Mouse (Mus musculus) adrenal gland, postnatal 14 days (tissue): Measurements from ENCODE around the gene Pom121. TPM values are rescaled to one million over a fixed set of nuclear protein-coding genes. Genes with fewer than 3 reads are reported as not detected.

ENCODE experiments used
- DNase-seq: peaks from one replicate; pipeline ENCODE4 v3.0.0; 2021; ENCODE audit warnings: mixed read lengths
- long read RNA-seq, 2 experiments: library from polyadenylated mRNA; stranded (forward); transcript quantifications; one replicate each; pipeline ENCODE4 v2.0.0; 2021
- total RNA-seq: library from RNA; stranded (reverse); gene quantifications from 2 replicates; pipeline ENCODE4 v1.2.3, GENCODE M21; 2021

Pom121 gene
- total RNA-seq, result 26.0 and 28.2 TPM in 2 replicates
- long read RNA-seq, experiment 1, full-length matches to known transcripts, result 1 of 11 reads
- long read RNA-seq, experiment 1, partial matches to known transcripts, result 7 of 11 reads
- long read RNA-seq, experiment 1, other reads (novel, unspliced or antisense), result 3 of 11 reads
- long read RNA-seq, experiment 2, partial matches to known transcripts, result 2 of 2 reads
- long read RNA-seq, experiment 2, other reads (novel, unspliced or antisense), result 0 of 2 reads

DNA sequence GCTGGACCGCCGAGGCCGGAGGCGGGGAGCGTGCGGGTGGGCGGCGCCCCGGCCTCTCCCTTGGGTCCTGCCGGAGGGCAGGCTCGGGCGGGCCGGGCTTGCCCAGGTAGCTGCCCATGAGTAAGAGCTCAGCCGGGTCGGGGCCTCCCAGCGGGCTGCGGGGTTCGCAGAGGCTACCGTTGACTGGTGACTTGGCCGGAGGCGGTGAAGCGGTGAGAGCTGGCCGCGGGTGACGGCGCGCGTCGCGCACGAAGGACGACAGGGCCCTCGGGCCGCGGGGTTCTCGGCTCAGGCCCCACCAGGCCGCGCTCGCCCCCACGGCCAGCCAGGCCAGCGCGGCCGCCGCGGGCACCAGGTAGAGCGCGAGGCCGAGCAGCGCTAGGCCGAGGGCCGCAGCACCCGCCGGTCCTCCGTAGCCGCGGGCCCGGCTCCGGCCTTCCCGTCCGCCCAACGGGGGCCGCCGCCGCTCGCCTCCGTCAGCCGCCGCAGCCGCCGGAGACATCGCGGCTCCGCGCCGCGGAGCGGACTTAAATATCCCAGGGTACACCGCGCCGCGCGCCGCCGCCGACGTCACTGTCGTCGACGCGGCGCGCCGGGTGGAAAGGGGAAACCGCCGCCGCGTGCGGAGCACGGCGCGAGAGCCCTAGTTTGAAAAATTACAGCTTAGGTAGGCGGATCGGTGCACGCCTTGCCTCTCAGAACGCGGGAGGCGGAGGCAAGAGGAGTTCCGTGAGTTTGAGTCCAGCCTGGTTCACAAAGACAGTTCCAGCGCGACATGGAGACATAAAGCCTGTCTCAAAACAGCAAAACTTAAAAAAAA lies at the start of gene Pom121:
Gene Pom121, minus strand, starts transcription at position 543 of the 820 bp plus-strand sequence.
- DNase-seq, result peak; percentile 91

GRCm38 (mm10) chr5:135442430-135442829 lies 48.1 kb upstream of the Pom121 start:
- DNase-seq, result peak; percentile 54

DNA sequence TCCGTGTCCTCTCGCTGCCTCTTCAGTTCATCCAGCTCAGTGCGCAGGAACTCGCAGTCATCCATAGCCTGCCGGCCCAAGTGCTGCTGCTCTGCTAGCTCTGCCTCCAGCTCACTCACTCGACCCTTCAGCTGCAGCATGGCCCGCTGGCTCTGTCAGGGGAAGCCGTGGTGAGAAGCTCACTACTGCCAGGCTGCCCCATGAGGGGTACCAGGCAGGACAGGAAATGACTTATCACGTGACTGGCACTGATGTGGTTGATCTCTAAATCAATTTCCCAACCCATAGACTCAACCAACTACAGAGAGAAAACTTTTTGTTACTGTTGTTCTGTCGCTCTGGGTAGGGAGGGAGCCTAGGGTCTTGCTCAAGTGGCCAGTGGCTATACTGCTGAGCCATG lies 40.7 kb upstream of the Pom121 start:
- DNase-seq, result no peak

GRCm38 (mm10) chr5:135433861-135434260 lies 39.5 kb upstream of the Pom121 start:
- DNase-seq, result no peak

GRCm38 (mm10) chr5:135431111-135431510 lies 36.8 kb upstream of the Pom121 start:
- DNase-seq, result peak; percentile 47

GRCm38 (mm10) chr5:135428786-135429185 lies 34.4 kb upstream of the Pom121 start:
- DNase-seq, result peak; percentile 43

DNA sequence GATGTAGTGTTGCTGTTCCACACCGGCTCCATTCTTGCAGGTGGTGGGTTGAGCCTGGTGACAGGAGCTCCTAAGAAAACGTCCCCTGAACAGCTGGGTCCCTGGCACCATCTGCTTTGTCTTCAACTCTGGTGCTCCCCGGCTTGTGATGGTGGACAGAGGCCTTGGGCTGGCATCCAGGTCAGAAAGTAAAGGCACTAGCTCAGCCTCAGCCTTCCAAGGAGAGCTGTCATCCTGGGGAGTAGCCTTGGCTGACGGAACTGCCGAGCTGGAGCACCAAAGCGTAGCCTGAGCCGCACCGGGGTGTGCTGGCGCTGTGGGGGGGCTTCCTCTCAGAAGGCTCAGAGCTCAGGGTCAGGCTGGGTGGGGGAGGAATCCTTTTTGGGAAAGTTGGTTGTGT lies 15.9 kb upstream of the Pom121 start:
- peak; percentile 74 for DNase-seq

DNA sequence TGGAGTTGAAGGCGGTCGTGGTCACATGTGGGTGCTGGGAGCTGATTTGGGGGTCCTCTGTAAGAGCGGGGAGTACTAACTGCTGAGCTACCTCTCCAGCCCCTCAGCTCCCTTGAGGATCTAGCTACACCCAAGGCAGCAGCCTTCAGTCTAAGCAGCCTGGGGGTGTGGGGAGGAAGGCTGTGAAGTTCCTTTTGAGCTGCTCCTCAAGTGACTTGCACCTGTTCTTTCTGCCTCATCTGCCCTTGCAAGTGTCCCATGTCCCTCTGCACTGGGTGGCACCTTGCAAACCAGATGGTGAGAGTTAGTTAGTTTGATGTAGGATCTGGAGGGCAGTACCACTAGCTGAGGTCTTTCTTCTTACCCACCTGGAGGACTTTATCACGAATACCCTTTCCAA lies 13.8 kb upstream of the Pom121 start:
- no peak for DNase-seq

DNA sequence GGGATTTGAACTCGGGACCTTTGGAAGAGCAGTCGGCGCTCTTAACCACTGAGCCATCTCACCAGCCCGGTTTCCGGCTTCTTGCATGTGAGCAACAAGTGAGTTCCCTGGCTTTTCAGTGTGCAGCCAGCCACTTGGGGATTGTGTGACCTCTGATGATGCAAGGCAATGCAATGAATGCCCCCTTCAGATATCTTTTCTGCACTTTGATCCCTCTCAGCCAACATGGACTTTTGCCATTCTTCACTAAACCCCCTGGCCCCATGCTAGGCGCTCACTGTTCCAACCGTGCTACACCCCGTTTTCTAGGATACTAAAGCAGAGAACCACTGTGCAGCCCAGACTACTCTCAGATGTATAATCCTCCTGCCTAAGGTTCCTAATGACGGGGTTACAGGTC lies 11.1 kb upstream of the Pom121 start:
- no peak for DNase-seq

GRCm38 (mm10) chr5:135404623-135405022 lies 10.3 kb upstream of the Pom121 start:
- DNase-seq, result peak; percentile 37

- DNase-seq, result peak; percentile 93
These were observed 5.9 kb upstream of the Pom121 start for GRCm38 (mm10) chr5:135400244-135400643.

DNA sequence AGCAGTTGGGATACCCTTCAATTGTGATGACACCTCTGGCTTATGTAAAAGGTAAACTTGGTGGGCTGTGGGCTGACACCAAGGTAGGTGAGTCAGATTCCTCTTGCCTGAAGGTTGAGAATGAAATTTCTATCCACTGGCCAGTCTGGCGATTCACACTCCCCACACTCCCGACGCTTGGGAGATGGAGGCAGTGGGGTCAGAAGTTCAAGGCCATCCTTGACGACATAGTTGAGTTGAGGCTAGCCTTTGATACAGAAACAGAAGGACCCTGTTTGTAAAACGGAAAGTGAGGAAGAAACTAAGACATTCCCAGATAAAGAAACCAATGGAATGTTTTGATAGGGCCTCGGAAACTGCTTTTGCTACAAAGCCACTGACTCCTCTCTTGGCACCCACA lies 5.0 kb upstream of the Pom121 start:
- no peak for DNase-seq

- DNase-seq, result peak; percentile 61
These were observed 1.5 kb upstream of the Pom121 start for GRCm38 (mm10) chr5:135395826-135396225.

DNA sequence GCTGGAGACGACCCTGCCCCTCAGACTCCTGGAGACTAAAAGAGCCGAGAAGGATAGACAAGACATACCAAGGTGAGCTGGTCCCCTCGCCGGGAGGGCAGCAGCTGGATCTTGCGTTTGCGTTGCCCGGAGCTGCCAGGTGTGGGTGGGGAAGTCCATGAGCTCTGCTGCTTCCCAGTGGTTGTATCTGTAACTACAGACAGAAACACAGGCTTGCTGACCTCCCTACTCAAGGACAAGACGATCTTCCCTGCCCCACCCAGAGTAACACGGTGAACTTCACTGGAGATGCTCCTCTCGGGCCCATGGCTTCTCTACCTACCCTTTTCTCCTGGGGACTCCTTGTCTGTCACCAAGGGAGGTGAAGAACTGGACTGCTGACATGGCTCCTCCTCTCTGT lies 10.6 kb downstream of the Pom121 start:
- DNase-seq, result no peak

DNA sequence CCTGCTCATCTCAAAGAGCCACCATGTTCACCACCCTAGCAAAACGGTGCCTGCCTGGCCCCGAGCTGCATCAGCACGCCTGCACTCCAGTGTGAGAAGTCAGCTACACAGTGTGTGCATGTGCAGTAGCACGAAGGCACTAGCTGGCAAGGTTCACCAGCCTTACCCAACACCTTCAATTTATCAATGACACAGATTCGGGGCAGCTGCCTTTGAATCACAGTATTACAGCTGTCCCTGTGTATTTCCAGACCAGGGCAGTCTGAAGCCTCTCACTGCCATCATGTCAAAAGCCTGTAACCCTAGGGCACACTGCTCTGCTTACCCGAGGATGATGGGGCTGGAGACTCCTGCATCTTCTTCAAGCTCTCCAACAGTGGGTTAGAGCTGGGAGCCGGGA lies 11.6 kb downstream of the Pom121 start:
- DNase-seq, result no peak

DNA sequence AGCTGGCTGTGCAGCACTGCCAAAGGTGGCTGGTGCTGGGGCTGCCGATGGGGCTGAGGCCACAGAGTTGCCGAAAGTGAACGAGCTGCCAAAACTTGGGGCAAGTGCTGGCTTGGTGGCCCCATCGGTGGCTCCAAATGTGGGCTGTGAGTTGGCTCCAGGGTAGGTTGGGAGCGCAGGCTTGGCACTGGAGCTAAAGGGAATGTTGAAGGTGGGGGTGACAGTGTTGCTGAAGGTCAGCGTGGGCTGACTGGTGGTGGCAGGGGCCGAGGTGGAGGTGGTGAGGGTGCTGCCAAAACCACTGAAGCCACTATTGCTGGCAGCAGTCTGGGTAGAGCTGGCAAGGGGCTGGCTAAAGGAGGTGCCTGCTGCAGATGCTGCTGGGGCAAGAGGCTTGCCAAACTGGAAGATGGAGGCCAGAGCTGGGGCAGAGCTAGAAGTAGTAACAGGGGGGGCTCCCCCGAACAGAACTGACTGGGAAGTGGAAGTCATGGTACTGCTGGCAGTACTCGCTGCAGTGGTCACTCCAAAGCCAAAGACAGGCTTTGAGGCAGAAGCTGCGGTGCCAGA lies 12.9 kb downstream of the Pom121 start:
- DNase-seq, result no peak

DNA sequence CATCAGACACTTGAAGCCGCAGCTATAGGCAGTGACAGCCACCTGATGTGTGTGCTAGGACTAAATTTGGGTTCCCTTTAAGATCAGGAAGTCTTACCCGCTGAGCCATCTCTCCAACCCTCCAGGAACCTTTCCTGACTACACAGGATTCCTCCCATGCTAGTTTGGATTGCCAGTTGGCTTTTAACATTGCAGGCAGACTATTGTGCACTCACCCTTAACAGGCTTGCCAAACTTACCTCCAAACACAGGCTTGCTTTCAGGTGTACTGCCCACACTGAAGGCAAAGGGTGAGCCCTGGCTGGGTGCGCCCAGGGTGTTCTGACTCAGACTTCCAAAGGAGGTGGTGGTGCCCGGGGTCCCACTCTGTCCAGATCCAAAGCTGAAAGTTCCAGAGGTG lies 13.7 kb downstream of the Pom121 start:
- DNase-seq, result no peak

- DNase-seq, result no peak
These were observed 18.0 kb downstream of the Pom121 start for GRCm38 (mm10) chr5:135376341-135376740.

DNA sequence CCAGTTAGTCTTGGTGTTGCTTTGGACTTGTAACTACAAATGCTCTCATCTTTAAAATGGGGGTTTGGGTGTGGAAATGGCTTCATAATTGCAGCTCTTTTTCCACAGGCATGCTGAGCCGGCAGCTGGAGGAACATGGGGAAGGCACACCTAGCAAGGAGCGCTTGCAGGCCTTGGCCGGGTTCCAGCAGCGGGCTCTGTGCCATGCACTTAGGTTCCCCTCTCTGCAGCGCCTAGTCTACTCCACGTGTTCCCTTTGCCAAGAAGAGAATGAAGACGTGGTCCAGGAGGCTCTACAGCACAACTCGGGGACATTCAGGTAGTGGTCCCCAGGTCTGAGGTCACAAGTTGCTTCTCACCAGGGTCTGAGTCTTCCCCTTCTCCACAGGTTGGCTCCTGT lies 19.2 kb downstream of the Pom121 start:
- peak; percentile 58 for DNase-seq

DNA sequence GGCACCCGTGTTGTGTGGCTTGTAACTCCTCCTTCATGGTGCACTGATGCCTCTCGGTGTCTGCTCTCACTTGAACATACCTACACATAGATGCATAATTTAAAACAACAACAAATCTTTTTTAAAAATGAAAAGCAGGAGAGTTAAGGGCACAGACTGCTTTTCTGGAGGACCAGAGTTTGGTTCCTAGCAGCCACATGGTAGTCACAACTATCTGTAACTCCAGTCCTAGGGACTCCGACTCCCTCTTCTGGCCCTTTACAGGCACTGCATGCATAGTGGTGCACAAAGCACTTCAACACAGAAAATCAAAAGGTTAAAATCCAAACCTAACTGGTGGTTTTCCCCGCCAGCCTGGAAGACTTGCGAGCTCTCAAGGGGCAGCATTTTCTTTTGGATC lies 20.7 kb downstream of the Pom121 start:
- DNase-seq, result no peak

DNA sequence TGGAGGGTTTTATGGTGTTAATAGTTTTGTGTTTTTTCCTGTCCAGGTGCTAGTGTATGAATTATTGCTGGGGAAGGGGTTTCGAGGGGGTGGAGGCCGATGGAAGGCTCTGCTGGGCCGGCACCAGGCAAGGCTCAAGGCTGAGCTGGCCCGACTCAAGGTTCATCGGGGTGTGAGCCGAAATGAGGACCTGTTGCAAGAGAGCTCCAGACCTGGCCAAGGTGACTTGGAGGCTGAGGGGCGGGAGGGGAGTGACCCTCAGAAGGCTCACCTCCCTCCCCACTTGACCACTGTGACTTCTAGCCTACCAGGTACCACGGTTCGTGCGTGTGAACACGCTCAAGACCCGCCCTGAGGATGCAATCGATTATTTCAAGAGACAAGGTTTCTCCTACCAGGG lies 23.2 kb downstream of the Pom121 start:
- DNase-seq, result no peak

DNA sequence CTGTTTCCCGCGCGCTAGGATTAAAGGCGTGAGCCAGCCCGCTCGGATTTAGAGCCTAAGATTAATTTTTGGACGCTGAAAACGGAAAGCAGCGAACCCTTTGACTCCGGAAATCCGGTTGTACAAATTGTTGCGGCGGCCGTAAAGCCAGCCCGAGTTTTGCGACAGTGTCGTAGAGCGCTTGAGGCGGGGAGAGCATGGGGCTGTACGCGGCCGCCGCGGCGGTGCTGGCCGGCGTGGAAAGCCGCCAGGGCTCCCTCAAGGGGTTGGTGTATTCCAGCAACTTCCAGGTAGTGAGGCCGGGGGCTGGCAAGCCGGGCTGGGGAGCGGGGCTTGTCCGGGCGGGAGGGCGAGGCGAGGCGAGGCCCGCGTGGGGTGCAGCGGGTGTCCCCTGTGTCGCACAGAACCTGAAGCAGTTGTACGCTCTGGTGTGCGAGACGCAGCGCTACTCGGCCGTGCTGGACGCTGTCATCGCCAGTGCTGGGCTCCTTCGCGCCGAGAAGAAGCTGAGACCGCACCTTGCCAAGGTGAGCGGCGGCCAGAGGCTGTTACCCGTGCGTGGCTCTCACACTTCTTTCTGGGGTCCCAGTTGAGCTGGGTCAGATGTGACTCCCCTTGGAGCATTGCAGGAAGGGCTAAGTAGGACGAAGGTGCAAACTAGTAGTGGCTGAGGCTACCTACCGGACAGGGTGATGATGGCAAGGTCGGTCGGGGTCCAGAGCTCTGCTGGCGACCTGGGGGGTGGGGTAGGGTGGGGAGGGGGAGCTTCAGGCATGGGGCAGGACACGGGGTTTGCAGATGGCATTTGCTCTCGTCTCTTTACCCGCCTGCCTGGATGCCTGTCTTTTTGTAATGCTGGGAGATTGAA lies 24.3 kb downstream of the Pom121 start, which contains the start of gene Nsun5:
Gene Nsun5, plus strand, starts transcription at position 167 of the 868 bp plus-strand sequence.
- peak; percentile 97 for DNase-seq
